Mouse (Mus musculus): ENCODE data around the gene Stx7. TPM values are rescaled to one million over a fixed set of nuclear protein-coding genes. Genes with fewer than 3 reads are reported as not detected.
"Not testable (repeated sequence)": the region's sequence is repeated elsewhere in the genome, so short reads cannot be mapped to it uniquely, and the experiment has no call there.

Gene Stx7
- 10 to 100 TPM; 23.6 to 35.9 TPM for total RNA-seq (2021)
- long read RNA-seq, experiment 1, transcript Stx7-205 (10 exons, 3,435 nt): major isoform, 33 of 35 reads
- long read RNA-seq, experiment 1, partial matches to known transcripts: 1 of 35 reads
- long read RNA-seq, experiment 1, other reads (novel, unspliced or antisense): 1 of 35 reads
- long read RNA-seq, experiment 2, transcript Stx7-205 (10 exons, 3,435 nt): major isoform, 30 of 35 reads
- long read RNA-seq, experiment 2, partial matches to known transcripts: 2 of 35 reads
- long read RNA-seq, experiment 2, other reads (novel, unspliced or antisense): 3 of 35 reads

GRCm38 (mm10) chr10:24149135-24149781, at the start of gene Stx7:
TSS of gene Stx7 (plus strand) at chr10:24149302.
- intact Hi-C loops (cut with DNase I; ENCODE audit: low total_unique reads): no loop called here
- DNase-seq: peak; percentile 94

- DNase-seq; intact Hi-C loops (cut with DNase I; ENCODE audit: low total_unique reads): not testable (repeated sequence)
Observed at GRCm38 (mm10) chr10:24101812-24102211, 47.3 kb upstream of the Stx7 start, which contains the start of gene Taar8c. TSS of gene Taar8c (minus strand) at chr10:24101912.

DNA sequence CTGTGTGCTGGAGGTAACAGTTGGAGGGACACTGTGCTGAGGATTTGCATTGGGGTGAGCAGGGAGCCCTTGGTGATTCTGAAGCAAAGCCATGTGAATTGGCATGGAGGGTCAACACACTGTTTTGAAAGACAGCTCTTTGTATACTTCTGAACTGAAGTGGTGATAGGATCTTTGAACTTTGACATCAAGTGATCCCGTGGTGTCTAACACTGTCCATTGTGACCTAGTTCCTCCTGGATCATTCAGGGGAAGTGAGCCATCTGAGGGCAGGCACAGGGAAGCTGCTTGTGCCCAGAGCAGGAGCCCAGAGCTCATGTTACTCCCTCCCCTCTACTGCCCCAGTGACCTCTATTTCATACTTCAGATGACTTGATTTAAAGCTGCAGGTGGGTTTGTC, 45.8 kb upstream of the Stx7 start:
- DNase-seq; intact Hi-C loops (cut with DNase I; ENCODE audit: low total_unique reads): not testable (repeated sequence)

DNA sequence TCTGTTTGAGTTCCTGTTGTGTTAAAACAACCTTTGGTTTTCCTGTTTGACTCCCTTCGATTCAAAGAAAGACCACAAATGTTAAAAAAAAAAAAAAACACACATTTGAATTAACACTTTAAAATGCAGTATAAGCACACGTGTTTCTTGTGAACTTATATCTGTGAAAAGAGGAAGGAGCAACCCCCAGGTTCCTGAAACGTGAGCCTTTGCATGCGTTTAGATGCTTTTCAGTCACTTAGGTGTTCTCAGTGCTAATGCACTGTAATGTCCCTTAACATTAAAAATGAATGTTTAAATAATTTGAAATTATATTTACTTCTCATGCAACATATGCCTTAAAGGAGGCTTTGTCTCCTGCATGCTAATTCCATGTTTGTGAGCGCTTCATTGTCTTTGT, 41.4 kb upstream of the Stx7 start:
- intact Hi-C loops (cut with DNase I; ENCODE audit: low total_unique reads): no loop called here

GRCm38 (mm10) chr10:24108236-24108635, 40.9 kb upstream of the Stx7 start:
- intact Hi-C loops (cut with DNase I; ENCODE audit: low total_unique reads): no loop called here
- no peak for DNase-seq

More for the DNA sequence above, 41.4 kb upstream of the Stx7 start:
- no peak for DNase-seq

GRCm38 (mm10) chr10:24109434-24109833, 39.7 kb upstream of the Stx7 start, which contains the start of gene Taar9:
TSS of gene Taar9 (minus strand) at chr10:24109534.
- intact Hi-C loops (cut with DNase I; ENCODE audit: low total_unique reads); DNase-seq: not testable (repeated sequence)

DNA sequence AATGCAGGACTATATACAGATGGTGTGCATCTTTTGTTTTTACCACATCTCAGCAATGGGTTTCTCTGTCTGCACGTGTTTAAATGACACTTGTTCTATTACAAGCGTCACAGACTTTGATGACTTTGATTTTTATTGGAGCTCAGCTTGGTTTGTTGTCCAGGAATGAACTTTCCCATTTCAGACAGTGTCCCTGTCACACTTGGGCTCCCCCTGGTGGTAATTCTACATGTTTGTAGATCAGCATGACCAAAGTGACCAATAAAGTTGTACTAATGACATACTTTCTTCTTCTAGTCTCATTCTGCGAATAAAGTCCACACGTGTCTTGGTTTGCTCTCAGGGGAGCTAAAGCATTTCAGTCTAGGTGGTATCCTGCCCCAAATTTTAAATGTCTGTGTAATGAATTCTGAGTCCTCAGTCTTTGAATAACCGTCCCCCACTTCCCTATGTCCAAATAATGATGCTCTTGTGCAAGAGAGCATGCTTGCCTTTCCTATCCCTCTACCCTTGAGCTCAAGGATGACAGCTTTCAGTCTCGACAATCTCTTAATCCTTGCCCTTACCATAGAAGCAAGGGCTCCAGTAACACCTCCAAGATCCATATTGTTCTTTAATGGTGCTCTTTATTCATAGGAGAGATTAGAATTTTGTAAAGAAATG, 37.9 kb upstream of the Stx7 start:
- intact Hi-C loops (cut with DNase I; ENCODE audit: low total_unique reads): no loop called here
- DNase-seq: peak; percentile 22

GRCm38 (mm10) chr10:24131451-24132262, 17.4 kb upstream of the Stx7 start:
- intact Hi-C loops (cut with DNase I; ENCODE audit: low total_unique reads): no loop called here
- no peak for DNase-seq

DNA sequence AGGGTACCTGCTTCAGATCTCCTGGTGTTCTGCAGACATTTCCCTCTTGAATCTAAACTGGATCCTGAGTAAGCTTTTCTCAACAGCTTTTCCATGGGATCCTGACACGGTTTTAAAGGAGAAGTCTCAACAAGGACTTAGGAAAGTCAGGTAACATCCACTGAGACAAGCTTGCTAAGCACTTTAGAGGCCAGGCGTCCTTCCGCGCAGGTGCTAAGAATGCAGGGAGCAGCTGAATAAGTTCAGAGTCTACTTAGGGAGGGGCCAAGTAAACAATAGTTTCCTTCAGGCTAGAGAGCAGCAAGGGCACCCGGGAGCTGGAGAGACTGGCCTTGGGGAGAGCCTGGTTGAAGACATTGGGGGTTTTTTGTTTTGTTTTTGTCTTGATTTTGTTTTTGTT, 16.8 kb upstream of the Stx7 start:
- intact Hi-C loops (cut with DNase I; ENCODE audit: low total_unique reads): no loop called here
- DNase-seq: no peak

- intact Hi-C loops (cut with DNase I; ENCODE audit: low total_unique reads): no loop called here
- DNase-seq: no peak
Observed at GRCm38 (mm10) chr10:24133132-24133531, 16.0 kb upstream of the Stx7 start.

GRCm38 (mm10) chr10:24134071-24134645, 14.9 kb upstream of the Stx7 start:
- no peak for DNase-seq
- intact Hi-C loops (cut with DNase I; ENCODE audit: low total_unique reads): no loop called here

DNA sequence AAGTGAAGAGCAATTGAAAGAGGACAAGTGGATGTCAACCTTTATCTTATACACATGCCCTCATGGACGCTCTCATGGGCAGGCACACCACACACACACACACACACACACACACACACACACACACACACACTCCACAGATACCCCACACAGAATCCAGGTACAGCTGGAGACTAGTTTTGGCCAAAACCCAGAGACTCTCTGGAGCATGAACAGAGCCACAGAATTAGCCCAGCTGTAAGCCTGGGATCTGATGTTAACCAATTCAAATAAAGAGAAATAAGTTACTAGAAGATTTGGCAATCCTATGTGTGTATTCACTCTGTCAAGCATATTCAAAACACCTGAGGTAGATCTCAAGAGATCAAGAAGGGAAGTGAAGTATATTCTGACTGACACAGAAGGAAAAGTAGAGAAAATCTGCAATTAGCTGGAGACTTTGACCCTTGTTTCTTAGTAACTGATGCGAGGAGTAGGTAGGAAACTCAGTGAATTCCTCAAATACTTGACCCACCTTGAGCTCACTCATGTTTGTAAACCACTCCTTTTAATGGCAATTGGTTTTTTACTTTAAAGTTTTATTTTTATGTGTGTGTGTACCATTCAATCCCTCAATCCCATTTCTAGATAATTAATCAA, 10.4 kb upstream of the Stx7 start:
- intact Hi-C loops (cut with DNase I; ENCODE audit: low total_unique reads): no loop called here
- no peak for DNase-seq

DNA sequence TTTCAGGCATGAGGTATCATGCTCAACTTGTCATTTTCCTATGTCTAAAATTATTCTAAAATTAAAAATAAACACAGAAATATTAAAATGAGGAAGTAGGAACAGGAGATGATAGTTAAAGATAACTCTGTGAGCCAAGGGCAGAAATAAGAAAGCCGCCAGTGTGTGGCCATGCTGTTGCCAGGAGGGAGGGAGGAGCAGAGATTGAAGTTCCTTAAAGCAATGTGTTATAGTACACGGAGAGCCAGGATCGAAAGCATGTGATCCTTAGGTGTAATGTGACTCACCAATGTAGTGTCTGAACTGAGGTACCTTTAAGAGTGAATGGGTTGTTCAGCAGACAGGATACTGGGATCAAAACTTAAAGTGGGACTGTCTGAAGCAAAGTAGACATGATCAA, 6.4 kb upstream of the Stx7 start:
- intact Hi-C loops (cut with DNase I; ENCODE audit: low total_unique reads): no loop called here
- no peak for DNase-seq

DNA sequence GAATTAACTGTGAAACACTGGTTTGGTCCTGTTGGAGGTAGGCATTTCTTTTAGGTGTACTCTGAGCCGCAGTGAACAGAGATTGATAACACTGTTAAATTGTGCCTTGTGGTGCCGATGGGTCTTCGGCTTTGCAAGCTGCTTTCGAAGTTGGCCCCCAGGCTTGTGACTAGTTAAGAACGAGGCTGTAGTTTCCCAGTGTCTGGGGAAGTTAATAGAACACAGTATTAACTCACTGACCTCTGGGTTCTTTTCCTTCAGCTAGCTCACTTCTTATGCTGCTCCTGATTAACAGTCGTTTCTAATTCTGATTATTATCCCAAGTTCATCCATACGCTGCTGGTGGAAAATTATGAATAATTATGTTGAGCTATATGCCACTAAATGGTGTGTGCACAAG, 984 bp downstream of the Stx7 start:
- DNase-seq: no peak
- intact Hi-C loops (cut with DNase I; ENCODE audit: low total_unique reads): no loop called here

GRCm38 (mm10) chr10:24158470-24159254, 9.6 kb downstream of the Stx7 start:
- intact Hi-C loops (cut with DNase I; ENCODE audit: low total_unique reads): no loop called here
- DNase-seq: no peak

DNA sequence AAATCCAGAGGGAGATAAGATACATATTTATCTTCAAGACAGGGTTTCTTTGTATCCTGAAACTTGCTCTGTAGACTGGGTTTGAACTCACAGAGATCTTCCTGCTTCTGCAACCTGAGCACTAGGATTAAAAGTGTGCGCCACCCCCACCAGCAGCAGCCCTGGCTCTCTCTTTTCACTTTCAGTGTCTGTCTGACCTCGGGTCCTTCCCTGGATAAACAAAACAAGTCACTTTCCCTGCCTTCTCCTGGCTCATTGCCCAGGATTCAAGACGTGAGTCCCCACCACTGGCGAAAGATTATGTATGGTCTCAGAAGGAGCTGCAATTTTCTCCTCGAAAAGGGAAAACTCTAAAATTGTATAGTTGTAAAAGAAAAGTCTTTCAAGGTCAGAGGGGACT, 10.5 kb downstream of the Stx7 start:
- intact Hi-C loops (cut with DNase I; ENCODE audit: low total_unique reads): no loop called here
- no peak for DNase-seq

DNA sequence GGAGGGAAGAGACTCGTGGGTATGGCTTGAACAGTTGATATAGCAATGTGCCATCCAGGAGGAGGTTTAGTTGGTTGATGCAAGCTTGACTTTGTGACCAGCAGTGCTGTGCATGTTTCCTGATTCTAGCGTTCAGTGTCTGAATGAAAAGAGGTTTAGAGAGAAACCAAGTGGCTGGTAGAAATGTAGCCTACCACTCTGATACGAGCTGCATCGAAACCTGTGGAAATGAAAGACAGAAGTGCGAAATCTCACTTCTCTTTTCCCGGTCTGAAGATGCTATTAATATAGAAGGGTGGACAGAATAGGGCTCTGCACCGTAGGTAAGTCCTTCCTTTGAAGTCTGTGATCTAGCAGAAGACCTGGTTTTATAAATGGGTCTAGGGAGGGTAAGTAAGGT, 11.2 kb downstream of the Stx7 start:
- intact Hi-C loops (cut with DNase I; ENCODE audit: low total_unique reads): no loop called here
- no peak for DNase-seq
